Mouse (Mus musculus): ENCODE measurements around the gene Tmem167b. TPM values are rescaled to one million over a fixed set of nuclear protein-coding genes. Genes with fewer than 3 reads are reported as not detected.

Gene Tmem167b
- polyA plus RNA-seq, 2 experiments = 14.8 to 43.9 TPM

DNA sequence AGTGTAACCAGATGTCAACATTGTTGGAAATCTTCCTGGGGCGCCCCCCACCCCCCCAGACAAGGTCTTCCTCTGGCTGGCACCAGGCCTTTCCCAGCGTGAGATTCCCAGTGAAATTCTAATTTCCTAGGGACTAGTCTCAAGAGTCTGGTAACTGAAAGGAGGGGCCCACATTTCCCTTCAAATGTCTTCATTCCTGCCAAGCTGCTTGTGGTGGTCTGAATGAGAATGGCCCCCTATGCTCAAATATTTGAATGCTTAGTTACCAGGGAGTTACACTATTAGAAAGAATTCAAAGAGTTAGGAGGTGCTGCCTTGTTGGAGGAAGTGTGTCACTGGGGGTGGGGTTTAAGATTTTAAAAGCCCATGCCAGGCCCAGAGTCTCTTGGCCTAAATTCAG, 26.2 kb upstream of the Tmem167b start:
- Histone ChIP-seq H3K27me3 (ENCODE audit: control insufficient read depth, insufficient read depth, low read length) (no peaks in the 10 kb centered on the region), H3K4me3 (replicated peaks; ENCODE audit: low read length) (no peak overlapping the region), H3K4me2 (replicated peaks; ENCODE audit: low read depth, low read length, severe bottlenecking) (no peak overlapping the region), H3K9ac (ENCODE audit: low read depth, low read length, severe bottlenecking) (no peak overlapping the region), H3K27ac (replicated peaks; ENCODE audit: low read depth, low read length) (no peak overlapping the region), H3K4me1 (ENCODE audit: control insufficient read depth, insufficient read depth, low read length) (peaks cover 2% of the 10 kb centered on the region; the same call in 1 of the 2 replicates), H3K36me3 (ENCODE audit: control insufficient read depth, insufficient read depth, low read length) (no peaks in the 10 kb centered on the region), H3K9me3 (ENCODE audit: control insufficient read depth, low read length) (no peaks in the 10 kb centered on the region)
- no peak for DNase-seq (ENCODE audit: low spot score)
- no peak for ATAC-seq (ENCODE audit: low FRiP score, low read depth)
- no peak for TF ChIP-seq POLR2A (IDR thresholded peaks at IDR 0.05; ENCODE audit: borderline replicate concordance, extremely low read depth, insufficient read depth, insufficient read length)
- WGBS = 38% methylated on average over 2 of the region's 2 CpGs

DNA sequence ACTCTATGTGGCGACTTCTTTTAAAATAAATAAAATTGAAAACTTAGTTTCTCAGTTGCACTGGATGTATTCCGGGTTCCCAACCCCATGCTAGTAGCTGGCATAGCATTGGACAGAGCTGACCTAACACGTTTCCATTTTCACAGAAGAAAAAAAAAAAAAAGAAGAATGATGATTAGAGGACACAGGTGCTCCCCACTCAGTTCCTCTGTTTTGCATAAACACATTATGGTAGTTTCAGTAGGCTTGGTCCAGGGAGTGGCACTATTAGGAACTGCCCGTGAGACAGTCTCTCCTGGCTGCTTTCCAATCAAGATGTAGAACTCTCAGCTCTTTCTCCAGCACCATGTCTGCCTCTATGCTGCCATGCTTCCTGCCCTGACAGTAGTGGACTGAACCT, 22.3 kb upstream of the Tmem167b start:
- H3K27me3 ChIP-seq (ENCODE audit: control insufficient read depth, insufficient read depth, low read length) = no peaks in the 10 kb centered on the region
- H3K9me3 ChIP-seq (ENCODE audit: control insufficient read depth, low read length) = no peaks in the 10 kb centered on the region
- no peak overlapping the region for H3K9ac ChIP-seq (ENCODE audit: low read depth, low read length, severe bottlenecking)
- WGBS = 74% methylated on average over 4 of the region's 4 CpGs
- H3K27ac ChIP-seq (replicated peaks; ENCODE audit: low read depth, low read length) = no peak overlapping the region
- no peak overlapping the region for H3K4me3 ChIP-seq (replicated peaks; ENCODE audit: low read length)
- H3K4me2 ChIP-seq (replicated peaks; ENCODE audit: low read depth, low read length, severe bottlenecking) = no peak overlapping the region
- H3K4me1 ChIP-seq (ENCODE audit: control insufficient read depth, insufficient read depth, low read length) = no peaks in the 10 kb centered on the region
- TF ChIP-seq POLR2A (IDR thresholded peaks at IDR 0.05; ENCODE audit: borderline replicate concordance, extremely low read depth, insufficient read depth, insufficient read length) = no peak
- H3K36me3 ChIP-seq (ENCODE audit: control insufficient read depth, insufficient read depth, low read length) = 0 out of 2 replicates have a peak, but pooled peaks cover 2% of the 10 kb centered on the region
- no peak for DNase-seq (ENCODE audit: low spot score)
- ATAC-seq (ENCODE audit: low FRiP score, low read depth) = no peak

DNA sequence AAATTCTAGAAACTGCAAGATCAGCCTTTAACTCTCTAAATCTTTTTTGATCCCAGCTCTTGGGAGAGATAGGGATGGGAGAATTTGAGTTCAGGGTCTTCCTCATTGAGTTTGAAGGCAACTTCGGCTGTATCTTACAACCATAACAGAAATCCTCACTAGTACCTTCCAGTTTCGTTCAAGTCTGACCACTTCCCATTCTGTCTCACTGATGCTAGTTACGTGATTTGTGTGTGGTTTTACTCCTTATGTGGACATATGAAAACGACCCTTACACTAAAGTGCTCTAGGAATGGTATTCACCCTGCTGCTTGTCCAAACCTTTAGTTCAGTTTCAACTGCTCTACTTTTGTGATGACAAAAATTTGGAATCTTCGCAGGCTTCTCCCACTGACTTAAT, 11.8 kb upstream of the Tmem167b start:
- Histone ChIP-seq H3K36me3 (ENCODE audit: control insufficient read depth, insufficient read depth, low read length) (peaks cover 13% of the 10 kb centered on the region; the same call in 1 of the 2 replicates), H3K4me1 (ENCODE audit: control insufficient read depth, insufficient read depth, low read length) (peaks cover 7% of the 10 kb centered on the region), H3K27ac (replicated peaks; ENCODE audit: low read depth, low read length) (no peak overlapping the region), H3K4me3 (replicated peaks; ENCODE audit: low read length) (no peak overlapping the region), H3K9me3 (ENCODE audit: control insufficient read depth, low read length) (no peaks in the 10 kb centered on the region), H3K9ac (ENCODE audit: low read depth, low read length, severe bottlenecking) (no peak overlapping the region), H3K4me2 (replicated peaks; ENCODE audit: low read depth, low read length, severe bottlenecking) (no peak overlapping the region), H3K27me3 (ENCODE audit: control insufficient read depth, insufficient read depth, low read length) (no peaks in the 10 kb centered on the region)
- TF ChIP-seq POLR2A (IDR thresholded peaks at IDR 0.05; ENCODE audit: borderline replicate concordance, extremely low read depth, insufficient read depth, insufficient read length) = no peak
- no peak for DNase-seq (ENCODE audit: low spot score)
- no peak for ATAC-seq (ENCODE audit: low FRiP score, low read depth)
- 85% methylated on average over 5 of the region's 5 CpGs for WGBS

DNA sequence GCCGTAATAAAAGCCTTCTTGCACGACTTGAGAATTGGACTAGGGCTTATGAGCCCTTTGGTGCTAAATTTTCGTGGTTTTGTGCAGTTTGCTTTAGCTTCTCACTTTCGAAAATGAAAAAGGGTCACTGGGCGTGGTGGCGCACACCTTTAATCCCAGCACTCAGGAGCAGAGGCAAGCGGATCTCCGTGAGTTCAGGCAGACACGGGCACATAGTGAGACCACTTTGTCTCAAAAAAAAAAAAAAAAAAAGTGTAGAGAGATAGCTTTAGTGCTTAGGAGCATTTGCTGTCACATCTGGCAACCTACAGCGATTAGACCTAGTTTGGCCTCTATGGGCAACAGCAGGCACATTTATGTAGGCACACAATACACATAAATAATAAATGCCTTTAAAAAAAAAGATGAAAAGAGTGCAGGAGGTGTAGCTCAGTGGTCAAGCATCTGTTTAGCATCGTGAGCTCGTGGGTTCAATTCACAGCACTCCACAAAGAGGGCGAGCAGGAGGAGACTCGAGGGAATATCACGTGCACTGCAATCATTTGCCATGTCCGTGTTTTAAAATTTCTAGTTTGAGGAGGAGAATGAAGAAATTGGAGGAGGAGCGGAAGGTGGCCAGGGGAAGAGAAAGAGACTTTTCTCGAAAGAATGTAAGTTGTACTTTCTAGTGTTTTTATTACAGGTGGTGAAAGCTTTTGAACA, 10.2 kb upstream of the Tmem167b start:
- H3K36me3 ChIP-seq (ENCODE audit: control insufficient read depth, insufficient read depth, low read length) = no peaks in the 10 kb centered on the region

DNA sequence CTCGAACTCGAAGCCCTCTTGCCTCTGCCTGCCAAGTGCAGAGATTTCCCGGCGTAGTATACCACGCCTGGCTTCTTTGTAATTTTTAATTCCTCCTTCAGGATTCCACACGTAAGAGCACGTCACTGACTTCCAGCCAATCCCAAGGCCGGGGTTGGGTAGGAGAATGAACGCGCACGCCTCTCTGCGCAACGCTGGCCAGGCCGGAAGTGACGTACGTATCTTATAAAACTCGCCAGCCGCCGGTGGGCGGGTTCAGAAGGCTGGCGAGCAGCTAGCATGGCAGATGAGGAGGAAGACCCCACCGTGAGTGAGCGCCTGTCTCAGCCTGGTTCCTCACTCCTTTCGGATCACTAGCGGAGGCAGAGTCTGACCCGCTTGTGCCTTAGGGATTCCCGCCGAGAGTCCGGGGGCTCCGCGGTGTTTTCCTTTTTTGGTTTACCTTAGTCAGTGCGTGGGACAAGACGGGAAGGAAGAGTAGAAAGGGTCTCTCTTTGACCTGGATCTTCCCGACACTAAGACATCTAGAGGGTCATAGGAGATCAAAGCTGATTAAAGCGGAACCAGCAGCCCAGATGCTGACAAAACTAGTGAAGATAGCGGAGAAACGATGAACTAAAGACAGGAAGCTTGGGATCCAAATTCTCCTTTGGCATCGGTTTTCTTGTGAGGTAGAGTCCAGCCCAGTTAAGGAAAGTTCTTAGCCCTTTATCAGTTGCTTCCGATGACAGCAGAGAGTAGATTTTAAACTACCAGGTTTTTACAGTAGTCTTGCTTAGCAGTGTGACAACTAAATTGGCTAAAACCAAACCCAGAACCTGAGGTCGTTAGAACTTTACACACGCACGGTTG, 9.4 kb upstream of the Tmem167b start, which contains the start of gene Taf13:
Taf13 (plus strand) TSS at position 256 of the 852 bp plus-strand sequence.
- ATAC-seq (ENCODE audit: low FRiP score, low read depth) (peak; percentile 99), DNase-seq (ENCODE audit: low spot score) (peak; percentile 98)
- Histone ChIP-seq H3K27ac (replicated peaks; ENCODE audit: low read depth, low read length) (peak within 1 kb of the TSS; percentile 52; the same call in 1 of the 2 replicates), H3K4me1 (ENCODE audit: control insufficient read depth, insufficient read depth, low read length) (peaks cover 7% of the 10 kb centered on the region), H3K4me2 (replicated peaks; ENCODE audit: low read depth, low read length, severe bottlenecking) (peak within 1 kb of the TSS; percentile 67), H3K36me3 (ENCODE audit: control insufficient read depth, insufficient read depth, low read length) (no peaks in the 10 kb centered on the region), H3K27me3 (ENCODE audit: control insufficient read depth, insufficient read depth, low read length) (no peaks in the 10 kb centered on the region), H3K9ac (ENCODE audit: low read depth, low read length, severe bottlenecking) (peak within 1 kb of the TSS; percentile 75), H3K4me3 (replicated peaks; ENCODE audit: low read length) (peak within 1 kb of the TSS; percentile 68), H3K9me3 (ENCODE audit: control insufficient read depth, low read length) (no peaks in the 10 kb centered on the region)
- TF ChIP-seq POLR2A (IDR thresholded peaks at IDR 0.05; ENCODE audit: borderline replicate concordance, extremely low read depth, insufficient read depth, insufficient read length) = peak; percentile 100; the same call in 1 of the 2 replicates
- WGBS = under 1% methylated on average over 42 of the region's 42 CpGs

More for the DNA sequence above, 10.2 kb upstream of the Tmem167b start:
- no peaks in the 10 kb centered on the region for H3K27me3 ChIP-seq (ENCODE audit: control insufficient read depth, insufficient read depth, low read length)
- H3K4me1 ChIP-seq (ENCODE audit: control insufficient read depth, insufficient read depth, low read length) = peaks cover 7% of the 10 kb centered on the region
- no peak for TF ChIP-seq POLR2A (IDR thresholded peaks at IDR 0.05; ENCODE audit: borderline replicate concordance, extremely low read depth, insufficient read depth, insufficient read length)
- whole genome bisulfite sequencing = 41% methylated on average over 18 of the region's 18 CpGs
- H3K9me3 ChIP-seq (ENCODE audit: control insufficient read depth, low read length) = no peaks in the 10 kb centered on the region
- no peak for ATAC-seq (ENCODE audit: low FRiP score, low read depth)
- H3K4me2 ChIP-seq (replicated peaks; ENCODE audit: low read depth, low read length, severe bottlenecking) = peak overlapping the region; percentile 67
- peak overlapping the region; percentile 68 for H3K4me3 ChIP-seq (replicated peaks; ENCODE audit: low read length)
- peak overlapping the region; percentile 75 for H3K9ac ChIP-seq (ENCODE audit: low read depth, low read length, severe bottlenecking)
- no peak overlapping the region for H3K27ac ChIP-seq (replicated peaks; ENCODE audit: low read depth, low read length)
- DNase-seq (ENCODE audit: low spot score) = no peak

Measured in limb, embryonic 14.5 days (tissue).